In genomic region chr14:30852325-30852724, GRCm38 (mm10) we compare ENCODE assay signal across 21 mouse cellular contexts. TPM values are rescaled to one million over a fixed set of nuclear protein-coding genes. Genes with fewer than 3 reads are reported as not detected.
"Had no signal": no experiment of that assay in that cellular context is flagged by ENCODE, and none has a peak within 500 bp of the region (broad histone marks: within the 10 kb centered on the region; RNA-seq: fewer than 3 reads in every experiment).

No protein-coding gene starts in this region.

- DNase-seq: kidney, adult 9 months; kidney, postnatal 14 days; kidney, postnatal 4 days; liver; lung, adult 2 months; lung, postnatal 14 days; lung, postnatal 4 days; midbrain, embryonic 14.5 days; right cerebral cortex, postnatal 14 days; right cerebral cortex, postnatal 4 days; thymus, postnatal 25 days had no signal

- H3K9ac ChIP-seq: limb, embryonic 13.5 days; liver, embryonic 12.5 days; liver, embryonic 15.5 days had no signal

- H3K4me1 ChIP-seq: limb, embryonic 10.5 days; limb, embryonic 13.5 days had no signal

- H3K4me2 ChIP-seq: limb, embryonic 13.5 days; liver, embryonic 12.5 days; liver, embryonic 15.5 days; midbrain, embryonic 11.5 days had no signal

- H3K27ac ChIP-seq: limb, embryonic 10.5 days; limb, embryonic 13.5 days; liver, embryonic 12.5 days; liver, embryonic 15.5 days had no signal

- H3K27me3 ChIP-seq: limb, embryonic 13.5 days; liver, embryonic 12.5 days; liver, embryonic 15.5 days had no signal

- H3K4me3 ChIP-seq: limb, embryonic 10.5 days; limb, embryonic 13.5 days; liver, embryonic 12.5 days; liver, embryonic 15.5 days had no signal

- ATAC-seq: liver, embryonic 12.5 days had no signal

- H3K36me3 ChIP-seq: limb, embryonic 10.5 days; limb, embryonic 13.5 days; liver, embryonic 12.5 days; liver, embryonic 15.5 days had no signal

- H3K9me3 ChIP-seq: limb, embryonic 10.5 days; limb, embryonic 13.5 days; liver, embryonic 12.5 days; liver, embryonic 15.5 days had no signal

RNA-seq across cellular contexts. Expression of gene Itih4, which starts 34.0 kb away (rescaled TPM):
- total RNA-seq: layer of hippocampus, postnatal 14 days; megakaryocyte progenitor cell, adult 5-6 weeks; megakaryocyte-erythroid progenitor cell, adult 5-6 weeks; midbrain, postnatal 0 days had no signal
- polyA plus RNA-seq: limb, embryonic 10.5 days; midbrain, embryonic 11.5 days; midbrain, embryonic 14.5 days; midbrain, postnatal 0 days; neural tube, embryonic 11.5 days had no signal
